Mouse (Mus musculus): ENCODE results near the gene Dok5.

DNA sequence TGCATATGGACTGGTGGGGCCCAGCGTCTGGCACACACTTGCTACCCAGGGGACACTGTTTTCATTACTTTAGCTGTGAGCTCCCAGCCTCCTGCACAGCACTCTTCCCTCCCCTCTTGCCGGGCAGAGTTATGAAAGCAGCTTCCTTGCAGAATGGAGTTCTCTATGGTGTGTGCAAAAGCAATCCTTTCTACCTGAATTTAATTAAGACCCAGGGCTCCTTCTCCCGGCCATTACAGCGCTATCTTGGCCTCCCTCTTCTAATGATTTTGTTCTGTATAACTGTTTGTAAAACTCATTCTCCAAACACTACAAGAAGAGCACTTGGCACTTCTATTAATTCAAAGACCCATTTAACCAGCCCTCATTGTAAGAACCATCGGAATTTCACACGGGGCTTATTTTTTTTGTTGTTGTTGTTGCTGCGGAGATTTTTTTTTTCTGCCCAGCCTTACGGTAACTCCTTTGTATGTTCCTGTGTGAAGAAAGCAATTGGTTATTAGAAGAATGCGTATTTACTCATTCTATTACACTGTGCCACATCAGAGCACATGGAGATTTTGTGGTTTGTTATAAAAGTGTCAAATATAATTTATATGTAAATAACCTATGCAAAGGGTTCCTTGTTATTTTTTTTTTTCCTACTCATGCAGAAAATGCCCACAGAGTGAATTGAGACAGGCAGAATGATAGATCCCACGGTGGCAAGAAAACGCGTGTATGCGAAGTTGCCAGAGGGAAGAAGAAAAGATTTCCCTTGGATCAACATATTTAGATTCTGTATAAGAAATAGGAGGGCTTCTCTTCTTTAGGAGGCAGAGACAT lies 170.8 kb downstream of the Dok5 start:
- TF ChIP-seq CTCF (conservative IDR thresholded peaks at IDR 0.05; ENCODE audit: low read length): no peak
- TF ChIP-seq NANOG (IDR thresholded peaks at IDR 0.05; ENCODE audit: borderline replicate concordance, low read length): no peak
